Mouse (Mus musculus) splenic B cell, adult 2 months (primary cell): ENCODE results near the gene Krt8.

Source experiments
- DNase-seq: peaks from one replicate; pipeline ENCODE4 v3.0.0-alpha.2; 2011; ENCODE audit warnings: low read depth, low spot score
- H3K27me3 ChIP-seq: 2 replicates; pipeline ENCODE4 v1.6.1; 2012; ENCODE audit warnings: mild to moderate bottlenecking, low read length, moderate library complexity, mixed read lengths; ENCODE audit not compliant: control insufficient read depth, poor library complexity, insufficient read depth, severe bottlenecking
- H3K36me3 ChIP-seq: 2 replicates; pipeline ENCODE4 v1.6.1; 2012; ENCODE audit warnings: mild to moderate bottlenecking, low read length, moderate library complexity, mixed read lengths; ENCODE audit not compliant: control insufficient read depth, poor library complexity, insufficient read depth, severe bottlenecking

Krt8 gene

DNA sequence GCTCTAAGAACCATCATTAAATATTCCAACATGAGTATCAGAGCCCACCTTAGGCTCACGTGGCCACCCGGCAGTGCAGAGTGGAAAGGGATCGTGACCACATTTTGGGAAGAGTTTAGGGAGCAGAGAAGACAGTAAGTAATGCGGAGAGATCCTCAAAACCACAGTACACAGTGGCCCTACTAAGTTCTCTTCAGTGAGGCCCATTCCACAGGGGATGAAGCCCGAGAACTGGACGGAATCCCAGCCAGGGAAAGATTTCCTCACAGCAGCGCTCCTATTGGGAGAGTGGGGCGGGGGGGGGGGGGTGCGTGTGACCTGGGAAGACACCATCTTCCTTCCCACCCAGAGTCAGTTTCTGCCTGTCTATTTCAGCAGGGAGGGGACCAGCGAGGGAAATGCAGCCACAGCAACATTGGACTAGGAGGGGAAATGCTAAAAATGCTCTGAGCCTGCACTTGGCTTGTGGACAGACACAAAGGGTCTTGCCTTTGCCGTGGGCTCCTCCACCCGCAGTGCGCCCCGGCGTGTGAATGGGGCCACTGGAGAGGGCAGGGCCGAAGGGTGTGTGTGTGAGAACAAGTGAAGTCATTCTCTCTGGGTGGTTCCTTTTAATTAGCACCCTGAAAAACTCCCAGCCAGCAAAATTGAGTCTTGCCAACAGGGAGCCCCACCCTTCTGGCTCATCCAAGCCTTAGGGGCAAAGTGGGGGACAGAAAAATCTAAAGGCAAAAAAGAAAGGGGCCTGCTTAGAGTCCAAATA is 30.0 kb downstream of the Krt8 start:
- Histone ChIP-seq H3K27me3 (no peaks in the 10 kb centered on the region), H3K36me3 (no peaks in the 10 kb centered on the region)
- no peak for DNase-seq

DNA sequence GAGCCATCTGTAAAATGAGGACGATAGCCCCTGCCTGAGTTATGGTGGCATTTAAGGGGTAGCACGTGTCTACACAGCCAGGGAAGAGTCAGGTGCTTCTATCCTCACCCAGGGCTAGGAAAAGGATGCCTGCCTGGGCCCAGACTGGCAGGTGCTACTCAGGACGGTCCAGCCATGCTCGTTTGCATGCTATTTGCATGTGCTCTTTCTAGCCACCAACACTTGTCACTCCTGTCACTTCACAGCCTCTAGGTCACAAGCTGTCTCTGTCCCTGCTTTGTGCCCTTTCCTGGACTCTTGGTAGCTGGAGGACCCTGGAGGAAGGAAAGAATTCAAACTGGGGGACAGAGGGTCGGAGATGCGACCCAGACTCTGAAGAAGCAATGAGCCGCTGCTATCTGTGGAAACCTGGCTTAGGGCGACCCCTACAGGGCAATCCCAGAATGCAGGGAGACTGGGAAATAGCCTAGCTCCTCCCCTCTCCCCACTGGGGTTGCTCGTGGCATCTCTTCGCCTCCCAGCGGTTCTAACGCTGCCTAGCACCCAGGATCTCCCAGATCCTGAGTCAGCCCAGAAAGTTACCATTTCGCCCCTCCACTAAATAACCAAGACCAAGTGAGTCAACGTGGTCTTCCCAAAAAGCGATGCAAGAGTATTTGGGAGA is 30.7 kb downstream of the Krt8 start:
- peak; percentile 79 for DNase-seq
- no peaks in the 10 kb centered on the region for H3K36me3 ChIP-seq
- H3K27me3 ChIP-seq = no peaks in the 10 kb centered on the region

DNA sequence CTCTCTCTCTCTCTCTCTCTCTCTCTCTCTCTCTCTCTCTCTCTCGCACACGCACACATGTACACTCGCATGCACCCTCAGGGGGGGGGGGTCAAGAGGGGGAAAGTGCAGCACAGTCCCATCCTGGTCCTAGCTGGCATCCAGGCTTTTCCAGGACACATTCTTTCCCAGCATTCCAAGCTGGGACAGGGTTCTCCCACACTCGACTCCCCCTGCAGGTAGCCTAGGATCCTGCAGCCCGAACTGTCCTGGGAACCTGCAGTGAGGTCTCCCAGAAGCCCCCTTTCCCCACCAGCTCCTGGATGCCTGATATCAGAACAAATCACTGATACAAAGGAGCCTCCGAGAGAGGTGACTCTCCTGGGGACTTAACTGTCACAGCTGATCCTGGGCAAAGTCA is 33.7 kb downstream of the Krt8 start:
- Histone ChIP-seq H3K27me3 (no peaks in the 10 kb centered on the region), H3K36me3 (no peaks in the 10 kb centered on the region)
- DNase-seq = no peak

DNA sequence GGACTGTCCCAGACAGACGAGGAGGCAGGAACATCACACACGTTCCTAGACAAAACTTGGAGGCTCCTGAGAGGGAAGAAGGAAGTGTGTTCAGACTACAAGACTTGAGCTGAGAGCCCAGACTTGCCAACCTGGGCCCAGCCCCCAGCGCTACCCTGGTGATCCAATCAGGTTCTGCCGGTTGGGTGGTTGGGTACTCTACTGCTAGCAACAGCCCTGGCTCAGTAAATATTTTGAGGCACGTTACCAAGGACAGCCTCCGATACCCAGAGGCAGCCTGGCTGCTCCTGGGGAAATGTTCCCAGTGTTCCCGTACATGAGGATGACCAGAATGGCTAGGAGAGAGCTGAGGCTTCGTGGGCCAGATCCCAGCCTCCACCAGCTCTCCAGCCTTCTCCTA is 37.5 kb downstream of the Krt8 start:
- no peak for DNase-seq
- Histone ChIP-seq H3K27me3 (no peaks in the 10 kb centered on the region), H3K36me3 (no peaks in the 10 kb centered on the region)

DNA sequence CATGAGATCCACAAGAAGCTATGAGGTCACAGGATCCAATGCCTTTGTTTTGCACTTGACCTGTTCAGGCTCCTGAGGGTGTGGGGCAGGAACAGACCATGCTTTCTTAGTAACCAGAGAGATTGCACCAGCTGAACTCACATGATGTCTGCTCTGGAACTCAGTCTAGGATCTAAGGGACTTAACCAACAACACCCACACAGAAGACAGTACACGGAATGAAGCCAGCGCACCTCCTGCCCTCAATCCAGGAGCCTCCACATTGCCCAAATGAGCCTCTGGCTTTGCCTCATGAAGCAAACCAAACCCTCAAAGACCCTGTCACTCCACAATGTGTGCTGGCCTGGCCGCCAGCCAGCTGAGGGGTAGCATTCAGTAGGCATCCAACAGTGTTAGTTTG is 45.4 kb downstream of the Krt8 start:
- DNase-seq = no peak
- Histone ChIP-seq H3K36me3 (no peaks in the 10 kb centered on the region), H3K27me3 (no peaks in the 10 kb centered on the region)

DNA sequence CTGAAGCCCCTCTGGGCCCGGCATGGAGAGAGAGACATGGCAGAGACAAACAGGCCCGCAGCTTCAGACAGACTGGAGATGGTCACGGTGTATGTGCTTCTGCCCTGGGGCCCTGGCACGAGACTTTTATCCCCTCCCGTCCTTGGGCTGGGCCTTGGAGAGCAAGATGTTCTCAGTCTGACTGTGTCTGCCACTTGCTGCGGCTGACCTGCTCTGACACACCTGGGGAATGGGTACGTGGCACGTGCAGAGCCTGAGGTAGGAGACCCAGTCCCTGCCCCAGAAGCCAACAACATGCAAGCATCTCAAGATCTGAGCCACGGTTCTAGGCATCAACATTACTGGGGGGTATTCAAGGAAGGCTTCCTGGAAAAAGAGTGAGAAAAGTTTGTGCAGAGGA is 50.1 kb downstream of the Krt8 start, which contains the start of gene Krt78:
Gene Krt78 (minus strand): TSS at position 101 of the 400 bp plus-strand sequence.
- Histone ChIP-seq H3K36me3 (no peaks in the 10 kb centered on the region), H3K27me3 (no peaks in the 10 kb centered on the region)
- no peak for DNase-seq

DNA sequence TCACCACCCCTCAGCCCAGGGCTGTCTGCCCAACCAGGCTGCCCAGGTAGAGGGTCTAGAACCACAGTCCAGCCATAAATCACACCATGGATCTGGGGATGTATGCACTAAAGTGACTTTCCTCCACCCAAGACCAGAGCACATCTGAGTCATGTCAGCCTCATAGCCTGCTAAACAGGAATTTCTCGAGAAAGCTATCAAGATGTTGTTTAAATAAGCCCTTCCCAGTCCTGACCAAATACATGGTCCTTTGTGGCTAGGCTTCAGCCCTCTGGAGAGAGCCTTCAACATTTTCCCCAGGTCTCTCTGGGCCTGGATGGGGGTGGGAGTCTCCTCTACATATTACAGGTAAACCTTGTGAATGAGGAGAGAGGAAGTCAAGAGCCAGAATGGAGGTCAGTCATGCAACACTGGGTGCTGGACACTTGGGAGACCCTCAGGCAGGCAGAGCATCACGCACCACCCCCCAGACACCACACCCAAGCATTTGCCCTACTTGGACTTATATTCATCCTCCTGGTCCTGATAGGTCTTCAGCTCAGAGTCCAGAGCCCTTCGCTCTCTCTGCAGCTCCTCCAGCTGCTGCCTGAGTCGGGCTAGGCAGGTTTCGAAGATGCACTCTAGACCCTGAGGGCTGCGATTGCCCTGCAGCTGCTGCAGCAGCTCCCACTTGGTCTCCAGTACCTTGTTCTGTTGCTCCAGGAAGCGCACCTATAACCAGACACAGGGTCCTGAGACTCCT is 51.4 kb downstream of the Krt8 start:
- no peaks in the 10 kb centered on the region for H3K27me3 ChIP-seq
- H3K36me3 ChIP-seq = no peaks in the 10 kb centered on the region
- no peak for DNase-seq
